Mouse (Mus musculus): ENCODE results near the gene Glb1l.

DNA sequence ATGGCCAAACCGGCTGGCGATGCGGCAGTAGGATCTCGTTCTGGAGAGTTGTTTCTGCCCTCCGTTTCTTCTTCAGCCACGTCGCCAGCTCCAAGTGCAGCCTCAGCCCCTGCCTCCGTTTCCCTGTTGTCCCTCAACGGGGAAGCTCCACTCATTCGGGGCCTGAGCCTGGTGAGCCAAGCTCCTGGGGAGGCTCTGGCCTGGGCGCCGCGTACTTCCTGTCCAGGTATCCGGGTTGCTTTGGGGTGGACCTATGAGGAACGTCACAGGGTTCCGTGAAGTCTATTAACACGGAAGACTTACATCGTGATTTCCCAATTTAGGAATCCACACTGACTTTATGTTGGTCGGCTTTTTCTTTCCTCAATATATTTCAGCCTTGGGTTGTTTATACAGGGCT is 18.2 kb downstream of the Glb1l start:
- no peak for TF ChIP-seq CTCF (IDR thresholded peaks at IDR 0.05; ENCODE audit: low read depth)
- no peak for TF ChIP-seq EP300 (IDR thresholded peaks at IDR 0.05; ENCODE audit: low read depth)
